Mouse (Mus musculus) CD4-positive, CD25-positive, alpha-beta regulatory T cell, adult 4 months (primary cell): Measurements from ENCODE around the gene Tmem145. TPM values are rescaled to one million over a fixed set of nuclear protein-coding genes. Genes with fewer than 3 reads are reported as not detected.
A peak's percentile ranks its signal among the peaks of the same experiment; 100 is the strongest.
"Not testable (repeated sequence)": the region's sequence is repeated elsewhere in the genome, so short reads cannot be mapped to it uniquely, and the experiment has no call there.

ENCODE experiments used
- ATAC-seq: one replicate; pipeline ENCODE4 v1.8.0; 2017
- polyA plus RNA-seq, 2 experiments: library from polyadenylated mRNA; unstranded; fragments of 100-300 nt; shearing (Covaris generic); gene quantifications; one replicate each; pipeline ENCODE4 v1.2.1; 2017

Tmem145 gene
- polyA plus RNA-seq, result not detected

DNA sequence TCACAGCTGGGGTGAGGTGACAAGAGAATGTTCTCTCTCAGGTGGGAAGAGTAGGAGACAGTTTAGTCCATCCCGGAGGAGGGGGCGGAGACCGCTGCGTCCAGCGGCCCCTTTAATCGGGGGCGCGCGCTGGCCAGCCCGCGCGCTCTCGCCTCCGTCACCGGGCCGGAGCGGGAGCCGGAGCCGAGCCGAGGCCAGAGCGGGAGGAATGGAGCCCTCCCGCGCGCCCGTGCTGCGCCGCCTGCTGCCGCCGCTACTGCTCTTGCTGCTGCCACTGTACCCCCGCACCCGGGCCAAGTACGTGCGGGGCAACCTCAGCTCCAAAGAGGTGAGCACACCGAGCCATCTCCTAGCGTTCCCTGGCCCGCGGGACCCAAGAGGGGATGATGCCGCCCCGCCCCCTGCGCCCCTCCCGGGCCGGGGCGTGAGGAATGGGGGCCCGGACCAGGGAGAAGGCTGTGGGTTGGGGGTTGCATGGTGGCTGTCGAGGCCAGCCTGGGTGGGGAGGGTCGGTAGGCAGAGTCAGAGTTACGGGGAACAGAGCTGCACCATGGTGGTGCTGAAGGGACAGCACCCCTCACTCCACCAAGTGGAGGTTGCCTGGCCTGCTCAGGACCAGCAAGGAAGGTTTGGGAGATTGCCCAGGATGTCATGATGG is at the start of gene Tmem145:
Gene Tmem145 (plus strand): TSS at position 151 of the 658 bp plus-strand sequence.
- no peak for ATAC-seq

GRCm38 (mm10) chr7:25261896-25262295 is 44.0 kb upstream of the Tmem145 start:
- no peak for ATAC-seq

GRCm38 (mm10) chr7:25263968-25264870 is 41.7 kb upstream of the Tmem145 start:
- no peak for ATAC-seq

- not testable (repeated sequence) for ATAC-seq
Observed at GRCm38 (mm10) chr7:25265743-25266142, 40.2 kb upstream of the Tmem145 start.

- ATAC-seq, result no peak
Observed at GRCm38 (mm10) chr7:25266180-25266962, 39.5 kb upstream of the Tmem145 start.

- peak; percentile 66 for ATAC-seq
Observed at GRCm38 (mm10) chr7:25267301-25267750, 38.6 kb upstream of the Tmem145 start, which contains the start of gene Cic. TSS of gene Cic (plus strand) at chr7:25267704.

GRCm38 (mm10) chr7:25267751-25268463 is 38.0 kb upstream of the Tmem145 start:
- peak; percentile 79 for ATAC-seq

- no peak for ATAC-seq
Observed at GRCm38 (mm10) chr7:25268588-25268987, 37.3 kb upstream of the Tmem145 start.

DNA sequence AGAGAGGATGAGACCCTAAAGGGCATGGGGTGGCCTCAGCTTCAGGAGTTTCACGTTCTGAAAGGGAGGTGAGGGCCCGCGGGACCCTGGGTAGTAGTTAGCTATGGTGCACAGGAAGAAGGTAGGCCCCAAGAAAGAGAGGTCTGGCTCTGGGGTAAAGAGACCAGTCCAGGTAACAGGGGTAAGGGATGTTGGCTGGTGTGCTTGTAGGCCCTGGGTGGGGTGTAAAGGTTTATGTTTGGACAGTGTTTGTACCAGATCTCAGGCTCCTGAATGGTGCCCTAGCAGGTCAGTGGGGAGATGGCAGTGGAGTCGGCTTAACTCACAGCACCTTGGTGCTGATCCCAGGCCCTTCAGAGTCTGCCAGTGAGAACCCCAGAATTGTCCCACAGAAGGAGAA is 36.9 kb upstream of the Tmem145 start:
- ATAC-seq, result no peak

DNA sequence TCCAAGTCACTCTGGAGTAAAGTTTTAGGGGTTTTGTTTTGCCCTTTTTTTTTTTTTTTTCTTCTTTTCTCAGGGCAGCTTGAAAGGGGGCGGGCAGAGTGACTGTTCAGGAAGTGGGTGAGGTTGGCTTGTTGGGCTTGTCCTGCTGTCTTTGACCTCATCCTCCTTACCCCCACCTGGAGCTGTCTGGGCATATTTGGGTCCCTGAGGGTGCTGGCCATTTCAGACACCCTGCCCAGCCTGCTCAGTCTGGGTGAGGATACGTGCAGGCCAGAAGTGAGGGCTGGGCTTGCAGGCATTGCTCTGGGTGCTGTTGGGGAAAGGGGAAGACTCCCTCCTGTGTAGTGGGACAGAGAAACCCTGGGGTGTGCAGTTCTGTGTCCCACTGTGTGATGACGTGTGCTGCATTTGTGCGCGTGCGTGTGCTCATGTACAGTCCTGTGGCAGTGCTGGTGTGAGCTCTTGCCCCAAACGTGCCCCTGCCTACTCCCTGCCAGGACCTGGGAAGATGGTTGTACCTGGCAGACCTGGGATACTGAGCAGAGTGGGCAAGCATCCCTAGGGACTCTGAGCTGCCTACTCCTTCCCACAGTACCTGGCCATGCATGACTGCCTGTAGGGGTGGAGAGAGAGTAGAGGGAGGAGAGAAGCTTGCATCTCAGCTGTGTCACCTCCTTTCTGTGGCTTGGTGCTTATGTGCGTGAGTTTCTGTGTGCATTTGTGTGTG is 36.2 kb upstream of the Tmem145 start:
- no peak for ATAC-seq

GRCm38 (mm10) chr7:25270652-25271633 is 35.0 kb upstream of the Tmem145 start:
- ATAC-seq, result no peak

DNA sequence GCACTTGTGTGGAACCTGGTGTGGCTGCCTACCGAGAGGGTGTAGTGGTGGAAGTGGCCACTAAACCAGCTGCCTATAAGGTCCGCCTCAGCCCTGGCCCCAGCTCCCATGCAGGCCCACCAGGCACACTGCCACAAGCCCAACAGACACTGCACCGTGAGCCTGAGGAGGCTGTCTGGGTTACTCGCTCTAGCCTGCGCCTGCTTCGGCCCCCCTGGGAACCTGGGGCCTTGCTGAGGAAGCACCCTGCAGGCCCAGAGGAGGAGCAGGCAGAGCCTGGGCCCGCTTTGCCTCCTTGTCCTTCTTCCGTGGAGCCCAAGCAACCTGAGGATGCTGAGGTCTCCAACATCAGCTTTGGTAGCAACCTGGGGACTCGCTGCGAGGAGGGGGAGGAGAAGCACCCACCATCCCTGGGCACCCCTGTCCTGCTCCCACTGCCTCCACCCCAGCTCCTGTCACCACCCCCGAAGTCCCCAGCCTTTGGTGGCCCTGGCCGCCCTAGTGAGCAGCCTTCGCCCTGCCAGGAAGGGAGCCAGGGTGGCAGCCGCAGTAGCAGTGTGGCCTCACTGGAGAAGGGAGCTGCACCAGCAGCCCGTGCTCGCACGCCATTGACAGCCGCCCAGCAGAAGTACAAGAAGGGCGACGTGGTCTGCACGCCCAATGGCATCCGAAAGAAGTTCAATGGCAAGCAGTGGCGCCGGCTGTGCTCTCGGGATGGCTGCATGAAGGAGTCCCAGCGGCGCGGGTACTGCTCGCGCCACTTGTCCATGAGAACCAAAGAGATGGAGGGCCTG is 34.1 kb upstream of the Tmem145 start:
- ATAC-seq, result no peak

GRCm38 (mm10) chr7:25272445-25273258 is 33.3 kb upstream of the Tmem145 start:
- ATAC-seq, result no peak

DNA sequence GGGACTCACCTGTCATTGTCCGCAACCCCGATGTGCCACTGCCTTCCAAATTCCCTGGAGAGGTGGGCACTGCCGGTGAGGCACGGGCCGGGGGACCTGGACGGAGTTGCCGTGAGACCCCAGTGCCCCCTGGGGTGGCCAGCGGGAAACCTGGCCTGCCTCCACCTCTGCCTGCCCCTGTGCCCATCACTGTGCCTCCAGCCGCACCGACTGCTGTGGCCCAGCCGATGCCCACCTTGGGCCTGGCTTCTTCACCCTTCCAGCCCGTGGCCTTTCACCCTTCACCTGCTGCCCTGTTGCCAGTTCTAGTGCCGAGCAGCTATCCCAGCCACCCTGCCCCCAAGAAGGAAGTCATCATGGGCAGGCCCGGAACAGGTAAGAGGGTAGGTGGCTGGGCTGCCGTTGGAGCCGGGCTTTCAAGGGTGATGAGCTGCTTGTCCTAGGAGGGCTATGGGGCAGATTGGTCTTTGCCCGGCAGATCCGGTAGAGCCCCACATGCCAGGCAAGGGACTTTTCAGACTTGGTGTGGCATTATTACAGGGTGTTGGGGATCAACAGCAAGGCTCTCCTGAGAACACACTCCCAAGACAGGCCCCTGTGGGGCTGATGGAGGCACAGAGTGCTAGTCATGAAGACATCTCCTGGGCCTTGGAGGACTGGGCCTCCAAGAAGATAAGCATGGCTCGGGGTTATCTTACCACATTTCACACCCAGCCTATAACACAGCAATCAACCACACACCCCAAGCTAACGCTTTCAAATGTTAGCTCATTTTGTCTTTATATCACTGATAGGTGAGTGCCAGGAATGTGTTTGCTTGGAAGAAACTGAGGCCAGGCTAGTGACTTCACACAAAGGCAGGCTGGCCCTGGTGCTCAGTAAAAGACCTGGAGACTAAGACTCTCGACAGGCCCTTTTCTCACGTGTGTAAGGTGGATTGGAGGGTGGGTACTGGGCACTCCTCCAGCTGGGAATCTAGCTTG is 32.4 kb upstream of the Tmem145 start:
- no peak for ATAC-seq

GRCm38 (mm10) chr7:25274571-25274970 is 31.3 kb upstream of the Tmem145 start:
- ATAC-seq, result peak; percentile 31

DNA sequence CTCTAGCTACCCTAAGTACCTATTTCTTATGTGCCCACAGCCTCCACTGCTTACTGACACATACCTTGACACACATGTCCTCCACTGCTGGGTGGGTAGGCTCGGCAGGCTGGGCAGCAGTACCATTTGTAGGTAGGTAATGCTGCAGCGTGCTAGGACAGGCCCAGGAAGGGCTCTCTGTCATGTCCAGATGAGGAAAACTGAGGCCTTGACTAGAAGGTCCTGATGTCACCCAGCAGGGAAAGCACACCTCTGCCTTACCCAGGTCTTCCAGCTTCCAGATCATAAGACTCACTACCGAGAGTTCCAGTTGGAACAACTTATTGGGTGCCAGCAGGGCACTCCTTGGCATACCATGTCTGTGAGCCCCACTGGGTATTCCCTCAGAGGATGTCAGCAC is 30.9 kb upstream of the Tmem145 start:
- no peak for ATAC-seq
